Mouse (Mus musculus) kidney, embryonic 16.5 days (tissue): ENCODE measurements at regions not wholly inside any gene's neighbourhood (a gene's known extent, or its start where the extent isn't known, plus 50 kb on each side); places are given as distances from the start of the nearest gene placed in this dataset.

ENCODE experiments used
- ATAC-seq: fragments of 200-750 bp; cut with Nextera tagmentation; 2 replicates; pipeline ENCODE4 v1.8.0; 2017; ENCODE audit warnings: moderate TSS enrichment; ENCODE audit not compliant: low FRiP score, low TSS enrichment
- H3K27ac ChIP-seq: fragments of 300-500 bp; sonication (generic); 2 replicates; pipeline ENCODE4 v1.5.1; 2014; ENCODE audit warnings: low read length
- H3K27me3 ChIP-seq: fragments of 300-500 bp; sonication (generic); 2 replicates; pipeline ENCODE4 v1.6.1; 2014; ENCODE audit warnings: low read length, control low read depth, mixed read lengths; ENCODE audit not compliant: insufficient read depth
- H3K36me3 ChIP-seq: fragments of 300-500 bp; sonication (generic); 2 replicates; pipeline ENCODE4 v1.6.1; 2014; ENCODE audit warnings: low read length, control low read depth, mixed read lengths; ENCODE audit not compliant: insufficient read depth
- H3K4me1 ChIP-seq: fragments of 300-500 bp; sonication (generic); 2 replicates; pipeline ENCODE4 v1.6.1; 2014; ENCODE audit warnings: low read length, control low read depth, mixed read lengths; ENCODE audit not compliant: insufficient read depth
- H3K4me2 ChIP-seq: fragments of 300-500 bp; sonication (generic); replicated peaks from 2 replicates; pipeline ENCODE4 v1.6.1; 2014; ENCODE audit warnings: low read depth, low read length
- H3K4me3 ChIP-seq: fragments of 300-500 bp; sonication (generic); 2 replicates; pipeline ENCODE4 v1.5.1; 2014; ENCODE audit warnings: mild to moderate bottlenecking, low read length
- H3K9ac ChIP-seq: fragments of 300-500 bp; sonication (generic); replicated peaks from 2 replicates; pipeline ENCODE4 v1.6.1; 2014; ENCODE audit warnings: low read length
- H3K9me3 ChIP-seq: fragments of 300-500 bp; sonication (generic); 2 replicates; pipeline ENCODE4 v1.6.1; 2016; ENCODE audit warnings: low read length, control low read depth
- WGBS: fragments of 180-500 bp; shearing (Covaris S2); extraction: QIAGEN DNeasy Blood & Tissue Kit; methylation state at CpG from one replicate; pipeline ENCODE4 v1.1.7; 2014; 5-methylcytosine and 5-hydroxymethylcytosine counted together

DNA sequence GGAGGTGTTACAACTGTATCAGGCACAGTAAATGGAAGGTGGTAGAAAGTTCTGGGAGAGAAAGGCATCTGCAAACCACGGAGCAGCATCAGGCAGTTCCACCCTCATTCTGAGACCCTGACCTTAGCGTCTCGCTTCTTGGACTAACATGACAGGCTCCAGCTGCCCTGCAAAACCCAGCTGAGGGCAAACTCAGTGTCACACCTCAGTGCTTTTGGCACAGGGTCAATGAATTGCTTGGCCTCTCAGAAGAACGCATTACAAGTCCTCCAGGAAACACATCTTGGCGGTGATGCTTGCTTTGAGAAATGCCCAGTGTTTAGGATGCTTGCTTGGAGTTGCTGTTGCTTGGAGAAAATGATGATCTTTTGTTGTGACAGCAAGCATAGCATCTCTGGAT lies 90.2 kb upstream of the A230072I06Rik start:
- Histone ChIP-seq H3K27ac (no peak overlapping the region), H3K36me3 (no peaks in the 10 kb centered on the region), H3K9ac (no peak overlapping the region), H3K4me3 (no peak overlapping the region), H3K9me3 (no peaks in the 10 kb centered on the region), H3K4me1 (no peaks in the 10 kb centered on the region), H3K4me2 (no peak overlapping the region), H3K27me3 (no peaks in the 10 kb centered on the region)
- 23% methylated on average over 5 of the region's 5 CpGs for WGBS
- 0 out of 2 replicates have a peak, but pooled peaks have one; percentile 35 for ATAC-seq

DNA sequence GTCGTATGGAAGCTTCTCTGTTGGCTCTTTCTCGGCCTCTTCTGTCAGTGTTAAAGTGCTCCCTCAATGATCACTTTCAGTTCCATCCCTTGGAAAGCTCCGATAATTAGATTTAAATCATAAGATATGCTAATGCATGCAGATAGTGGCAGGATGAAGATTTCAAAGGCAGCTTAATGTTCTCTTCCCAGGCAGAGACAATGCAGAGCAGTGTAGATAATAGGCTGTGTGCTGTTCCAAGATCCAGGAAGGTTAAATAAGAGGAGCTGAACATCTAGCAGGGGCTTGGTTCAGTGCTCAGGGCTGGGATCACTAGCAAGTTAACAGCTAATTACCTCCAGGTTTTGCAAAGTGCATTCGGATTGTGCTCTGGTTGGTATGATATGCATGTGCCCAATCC lies 89.7 kb upstream of the A230072I06Rik start:
- H3K9me3 ChIP-seq, result no peaks in the 10 kb centered on the region
- H3K27me3 ChIP-seq, result no peaks in the 10 kb centered on the region
- H3K27ac ChIP-seq, result no peak overlapping the region
- WGBS, result 70% methylated on average over 4 of the region's 4 CpGs
- H3K4me1 ChIP-seq, result no peaks in the 10 kb centered on the region
- H3K4me3 ChIP-seq, result no peak overlapping the region
- H3K36me3 ChIP-seq, result no peaks in the 10 kb centered on the region
- H3K9ac ChIP-seq, result no peak overlapping the region
- H3K4me2 ChIP-seq, result no peak overlapping the region
- ATAC-seq, result no peak

DNA sequence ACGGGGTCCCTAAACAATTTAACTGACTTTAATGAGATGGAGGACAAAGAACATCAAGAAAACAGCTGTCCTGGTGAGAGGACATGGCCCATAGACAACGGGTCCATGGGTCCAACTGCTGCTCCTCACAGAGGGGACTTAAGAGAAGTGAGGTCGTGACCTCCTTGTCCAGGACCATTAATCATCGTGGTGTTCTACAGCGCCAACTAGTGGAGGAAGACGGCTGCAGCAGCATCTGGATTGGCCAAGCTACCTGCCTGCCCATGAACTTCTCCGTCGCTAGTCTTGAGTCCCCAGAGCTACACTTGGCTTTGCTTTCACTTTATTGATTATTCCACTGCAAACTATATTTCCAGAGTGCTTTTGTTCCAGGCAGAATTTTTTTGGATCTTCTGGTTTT lies 86.6 kb upstream of the A230072I06Rik start:
- 31% methylated on average over 8 of the region's 8 CpGs for WGBS
- Histone ChIP-seq H3K4me3 (no peak overlapping the region), H3K4me2 (no peak overlapping the region), H3K9ac (no peak overlapping the region), H3K4me1 (no peaks in the 10 kb centered on the region), H3K9me3 (no peaks in the 10 kb centered on the region), H3K27ac (no peak overlapping the region), H3K36me3 (no peaks in the 10 kb centered on the region), H3K27me3 (no peaks in the 10 kb centered on the region)
- no peak for ATAC-seq

DNA sequence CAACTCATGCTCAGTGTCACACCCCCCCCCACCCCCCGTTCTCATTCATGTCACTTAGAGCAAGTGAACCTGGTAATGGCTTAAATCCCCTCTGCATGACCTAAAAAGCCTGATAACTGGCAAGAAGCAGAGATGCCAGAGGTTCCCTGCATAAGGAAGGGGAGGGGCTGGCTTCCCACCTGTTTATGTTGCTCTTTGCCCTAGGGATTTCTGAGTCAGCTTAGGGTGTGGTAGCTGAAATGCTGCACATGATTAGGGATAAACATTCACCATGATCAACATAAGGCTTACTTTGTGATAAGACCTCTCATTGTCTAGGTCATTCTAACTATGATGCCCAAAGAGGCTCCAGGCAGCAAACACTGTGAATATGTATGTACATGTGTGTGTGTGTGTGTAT lies 72.7 kb upstream of the A230072I06Rik start:
- WGBS, result 86% methylated on average over 1 of the region's 1 CpGs
- ATAC-seq, result no peak

DNA sequence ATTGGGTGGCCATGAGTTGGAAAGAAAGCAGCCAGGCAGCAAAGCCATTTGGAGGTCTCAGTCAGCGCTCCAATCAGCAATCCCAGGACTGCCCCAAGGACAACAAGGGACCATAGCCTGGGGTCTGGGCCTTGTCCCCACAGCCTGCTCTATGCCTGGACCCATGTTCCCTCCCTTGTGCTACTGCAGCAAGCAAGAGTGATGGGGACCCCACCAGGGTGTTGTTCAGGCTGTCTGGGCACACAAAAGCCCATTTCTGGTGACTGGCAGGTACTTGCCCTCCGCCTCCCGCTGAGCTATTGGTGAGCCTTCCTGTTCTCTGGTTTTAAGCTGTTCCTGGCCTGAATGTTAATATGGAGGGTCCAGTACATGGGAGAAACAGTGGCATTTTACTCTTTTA lies 71.2 kb upstream of the A230072I06Rik start:
- no peaks in the 10 kb centered on the region for H3K4me1 ChIP-seq
- WGBS, result 84% methylated on average over 3 of the region's 3 CpGs
- no peak for ATAC-seq
- no peaks in the 10 kb centered on the region for H3K27me3 ChIP-seq
- H3K27ac ChIP-seq, result no peak overlapping the region
- no peak overlapping the region for H3K4me3 ChIP-seq
- H3K9me3 ChIP-seq, result no peaks in the 10 kb centered on the region
- no peaks in the 10 kb centered on the region for H3K36me3 ChIP-seq
- H3K9ac ChIP-seq, result no peak overlapping the region
- H3K4me2 ChIP-seq, result no peak overlapping the region

More for the DNA sequence above, 72.7 kb upstream of the A230072I06Rik start:
- H3K27ac ChIP-seq, result no peak overlapping the region
- no peak overlapping the region for H3K4me3 ChIP-seq
- no peaks in the 10 kb centered on the region for H3K4me1 ChIP-seq
- H3K9me3 ChIP-seq, result no peaks in the 10 kb centered on the region
- no peaks in the 10 kb centered on the region for H3K36me3 ChIP-seq
- no peak overlapping the region for H3K9ac ChIP-seq
- no peaks in the 10 kb centered on the region for H3K27me3 ChIP-seq
- no peak overlapping the region for H3K4me2 ChIP-seq

DNA sequence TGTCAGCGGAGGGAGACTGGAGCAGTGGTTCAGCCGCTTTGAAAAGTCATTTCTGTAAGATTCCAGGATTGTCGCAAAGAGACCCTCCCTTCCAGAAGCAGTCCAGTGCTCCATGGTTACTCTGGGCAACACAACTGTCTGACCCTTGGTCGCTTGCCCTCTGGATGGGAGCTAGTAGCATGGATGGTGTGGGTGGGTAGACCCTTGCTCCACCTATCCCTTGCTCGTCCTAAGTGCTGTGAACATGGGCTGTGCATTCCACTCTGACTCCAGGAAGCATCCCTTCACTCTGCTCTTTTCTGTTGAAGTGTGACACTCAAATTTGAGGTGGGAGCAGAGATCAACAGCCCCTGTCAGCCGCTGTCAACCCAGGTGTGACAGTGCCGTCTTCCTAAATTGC lies 64.8 kb upstream of the A230072I06Rik start:
- Histone ChIP-seq H3K4me2 (no peak overlapping the region), H3K9ac (no peak overlapping the region), H3K4me3 (no peak overlapping the region), H3K9me3 (no peaks in the 10 kb centered on the region), H3K27ac (no peak overlapping the region), H3K36me3 (no peaks in the 10 kb centered on the region), H3K4me1 (no peaks in the 10 kb centered on the region), H3K27me3 (peaks cover 3% of the 10 kb centered on the region; the same call in 1 of the 2 replicates)
- ATAC-seq, result no peak
- WGBS, result 57% methylated on average over 7 of the region's 7 CpGs

DNA sequence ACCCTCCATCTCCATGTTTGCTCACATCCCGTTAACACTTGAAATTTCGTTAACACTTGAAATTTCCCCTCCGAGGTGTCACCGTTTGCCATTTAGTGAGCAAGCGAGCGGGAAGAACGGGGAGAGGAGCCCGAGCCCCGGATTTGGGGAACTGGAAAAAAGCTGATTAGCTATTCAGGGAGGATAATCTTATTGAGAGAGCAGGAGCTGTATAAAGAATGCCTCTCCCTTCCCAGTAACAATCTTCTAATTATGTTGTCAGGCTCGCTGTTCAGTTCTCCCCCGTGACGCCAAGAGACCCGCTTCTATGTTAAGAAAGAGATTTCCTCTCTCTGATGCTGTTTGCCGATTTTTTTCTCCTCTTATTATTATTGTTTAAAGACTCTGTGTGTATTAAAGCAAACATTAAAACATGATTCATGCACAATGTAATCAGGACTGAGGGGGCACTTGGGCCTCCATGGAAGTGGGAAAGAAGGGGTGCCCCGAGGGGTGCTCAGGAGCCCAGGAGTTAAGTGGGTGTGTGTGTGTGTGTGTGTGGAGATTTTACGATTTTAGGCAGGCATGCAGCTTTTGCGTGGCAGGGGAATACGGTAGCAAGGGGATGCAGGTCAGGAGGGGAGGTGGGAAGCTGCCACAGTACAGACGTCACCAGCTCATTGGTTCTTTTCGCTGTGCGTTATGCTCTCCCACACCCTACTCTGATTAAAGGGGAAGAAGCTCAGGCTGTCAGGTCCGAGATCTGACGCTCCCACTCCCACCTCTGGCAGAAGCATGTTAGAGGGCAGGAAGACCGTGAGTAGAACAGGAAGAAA lies 64.2 kb upstream of the A230072I06Rik start:
- Histone ChIP-seq H3K36me3 (no peaks in the 10 kb centered on the region), H3K27ac (no peak overlapping the region), H3K27me3 (peaks cover 3% of the 10 kb centered on the region; the same call in 1 of the 2 replicates), H3K9me3 (no peaks in the 10 kb centered on the region), H3K9ac (no peak overlapping the region), H3K4me1 (no peaks in the 10 kb centered on the region), H3K4me3 (no peak overlapping the region), H3K4me2 (no peak overlapping the region)
- 37% methylated on average over 24 of the region's 24 CpGs for WGBS
- no peak for ATAC-seq

DNA sequence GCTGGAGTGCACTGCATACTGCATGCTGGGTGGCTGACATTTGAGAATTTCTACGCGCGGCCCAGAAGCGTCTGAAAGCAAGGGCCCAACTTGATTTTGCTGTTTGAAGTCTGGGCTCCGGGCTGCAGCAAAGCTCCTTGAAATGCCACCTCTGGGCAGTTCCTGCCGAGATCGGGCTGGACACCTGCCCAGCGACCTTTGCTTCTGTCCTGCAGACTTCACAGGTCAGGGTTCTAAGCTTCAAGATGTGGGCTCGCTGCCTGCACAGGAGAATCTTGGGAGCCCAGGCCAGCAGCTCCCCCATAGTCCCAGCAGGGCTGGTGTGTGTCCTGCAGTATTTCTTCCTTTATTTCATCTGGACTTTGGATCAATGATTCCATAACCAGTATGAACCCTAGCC lies 57.1 kb upstream of the A230072I06Rik start:
- H3K27ac ChIP-seq, result no peak overlapping the region
- ATAC-seq, result no peak
- 70% methylated on average over 9 of the region's 9 CpGs for WGBS
- no peaks in the 10 kb centered on the region for H3K36me3 ChIP-seq
- H3K4me1 ChIP-seq, result no peaks in the 10 kb centered on the region
- H3K27me3 ChIP-seq, result no peaks in the 10 kb centered on the region
- no peak overlapping the region for H3K9ac ChIP-seq
- H3K4me2 ChIP-seq, result no peak overlapping the region
- no peaks in the 10 kb centered on the region for H3K9me3 ChIP-seq
- no peak overlapping the region for H3K4me3 ChIP-seq

DNA sequence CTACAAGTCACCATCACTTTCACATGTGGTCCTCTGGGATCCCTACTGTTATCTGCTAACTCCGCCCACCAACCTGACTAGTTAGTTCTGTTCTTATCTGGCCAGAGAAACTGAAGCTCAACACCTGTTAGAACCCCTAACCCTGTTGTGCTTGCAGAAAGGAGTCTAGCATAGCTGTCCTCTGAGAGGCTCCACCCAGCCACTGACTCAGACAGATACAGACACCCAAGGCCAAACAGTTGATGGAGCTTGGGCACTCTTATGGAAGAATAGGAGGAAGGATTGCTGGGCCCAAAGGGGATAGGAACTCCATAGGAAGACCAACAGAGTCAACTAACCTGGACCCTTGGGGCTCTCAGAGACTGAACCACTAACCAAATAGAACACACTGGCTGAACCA lies 55.2 kb upstream of the A230072I06Rik start:
- no peak overlapping the region for H3K4me2 ChIP-seq
- 100% methylated on average over 1 of the region's 1 CpGs for WGBS
- H3K4me1 ChIP-seq, result no peaks in the 10 kb centered on the region
- H3K27ac ChIP-seq, result no peak overlapping the region
- H3K9me3 ChIP-seq, result no peaks in the 10 kb centered on the region
- no peak overlapping the region for H3K9ac ChIP-seq
- H3K27me3 ChIP-seq, result no peaks in the 10 kb centered on the region
- H3K4me3 ChIP-seq, result no peak overlapping the region
- no peaks in the 10 kb centered on the region for H3K36me3 ChIP-seq
- no peak for ATAC-seq
